Mouse (Mus musculus) cerebellum, postnatal 25 days (tissue): Measurements from ENCODE around the gene C2cd5.

ENCODE experiments used
- DNase-seq, 2 experiments: peaks; one replicate each; pipeline ENCODE4 v3.0.0; 2021; ENCODE audit warnings: mixed read lengths in 2 of 2

The C2cd5 gene

DNA sequence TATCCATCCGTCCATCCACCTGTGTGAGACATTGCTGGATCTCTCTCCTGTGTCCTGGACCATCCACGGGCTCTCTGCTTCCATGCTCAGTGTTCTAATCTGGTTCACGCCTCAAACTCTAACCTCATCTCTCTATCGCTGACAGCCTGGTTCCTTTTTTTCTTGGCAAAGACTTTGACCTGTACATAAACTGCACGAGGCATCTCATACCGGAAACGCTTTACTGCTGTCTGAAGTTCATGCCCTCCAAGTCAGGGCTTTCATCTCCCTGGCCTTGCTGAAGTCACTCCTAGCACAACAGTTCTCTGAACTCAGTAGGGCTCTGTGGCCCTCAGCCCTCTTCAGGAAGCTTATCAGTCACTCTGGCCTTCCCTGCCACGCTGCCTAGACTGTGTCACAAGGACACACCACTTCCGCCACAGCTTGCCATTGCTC lies 15.1 kb upstream of the C2cd5 start:
- DNase-seq, result no peak

DNA sequence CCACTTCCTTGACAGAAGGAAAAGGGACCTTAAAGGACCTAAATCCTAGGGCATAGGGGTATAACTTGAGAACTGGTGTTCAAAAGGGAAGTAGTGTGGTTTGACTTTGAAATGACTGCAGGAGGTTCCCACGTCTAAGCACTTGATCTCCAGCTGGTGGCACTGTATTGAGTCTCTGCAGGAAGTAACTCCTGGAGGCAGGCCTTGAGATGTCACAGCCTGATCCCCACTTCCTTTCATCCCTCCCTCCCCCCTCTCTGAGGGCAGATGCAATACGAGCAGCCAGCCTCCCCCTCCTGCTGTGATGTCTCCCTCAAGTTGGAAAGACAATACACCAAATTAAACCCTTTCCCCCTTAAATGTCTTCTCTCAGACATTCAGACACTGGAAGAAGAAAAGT lies 14.6 kb upstream of the C2cd5 start:
- no peak for DNase-seq

DNA sequence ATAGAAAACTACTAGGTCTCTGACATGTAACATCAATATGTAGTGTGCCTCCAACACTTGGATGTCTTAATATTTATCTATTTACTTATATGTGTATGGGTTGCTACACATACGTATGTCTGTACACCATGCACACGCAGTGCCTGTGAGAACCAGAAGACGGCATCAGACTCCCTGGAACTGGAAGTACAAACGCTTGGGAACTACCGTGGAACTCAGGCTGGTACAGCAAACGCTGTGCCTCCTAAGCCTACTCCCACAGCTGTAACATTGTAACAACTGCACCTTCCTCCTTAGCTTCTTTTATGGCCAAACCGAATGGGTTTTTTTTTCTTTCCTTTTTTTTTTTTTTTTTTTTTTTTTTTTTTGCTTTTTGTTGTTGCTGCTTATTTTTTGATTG lies 10.4 kb upstream of the C2cd5 start:
- DNase-seq, result no peak

DNA sequence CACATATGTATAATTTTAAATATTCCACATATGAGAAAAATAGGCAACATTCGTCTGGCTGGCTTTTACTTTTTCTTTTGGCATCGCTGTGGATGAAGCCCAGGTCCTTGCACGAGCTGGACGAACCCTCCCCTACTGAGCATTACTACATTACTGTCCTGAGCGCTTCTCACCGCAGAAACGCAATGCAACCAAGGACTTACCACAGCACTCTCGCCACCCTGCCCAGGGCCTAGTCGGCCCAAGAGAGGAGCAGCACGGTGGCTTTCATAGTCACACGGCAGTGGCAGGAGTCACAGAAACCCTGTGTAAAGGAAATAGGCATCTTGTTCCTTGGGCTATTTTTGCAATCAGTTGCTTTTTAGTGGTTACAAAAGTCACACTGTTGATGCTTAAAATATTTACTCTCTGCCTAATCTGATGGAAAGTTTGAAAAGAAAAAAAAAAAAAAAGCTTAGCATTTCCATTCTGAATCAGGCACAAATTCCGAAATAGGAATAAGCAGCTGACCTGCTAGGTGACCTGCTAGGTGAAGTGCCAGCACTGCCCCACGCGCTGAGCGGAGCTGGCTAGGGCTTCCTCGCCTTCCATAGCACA lies 9.8 kb upstream of the C2cd5 start:
- no peak for DNase-seq

DNA sequence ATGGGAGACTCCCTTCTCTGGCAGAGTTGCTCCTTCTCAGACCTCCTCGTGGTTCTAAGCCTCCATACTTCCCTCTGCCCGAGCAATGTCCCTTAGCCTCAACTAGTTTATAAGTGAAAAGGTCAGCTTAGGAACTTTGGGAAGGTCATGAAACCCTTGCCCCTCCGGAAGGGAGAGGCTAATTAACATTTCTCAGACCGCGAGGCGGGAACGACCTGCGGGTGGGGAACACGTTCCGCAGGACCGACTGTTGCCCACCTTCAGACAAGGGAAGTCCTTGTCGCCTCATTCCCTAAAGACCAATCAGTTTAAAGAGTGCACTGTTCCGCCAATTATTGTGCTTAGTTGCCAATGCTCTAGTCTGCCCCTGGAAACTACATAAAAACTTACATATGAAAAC lies 8.1 kb upstream of the C2cd5 start:
- DNase-seq, result no peak

DNA sequence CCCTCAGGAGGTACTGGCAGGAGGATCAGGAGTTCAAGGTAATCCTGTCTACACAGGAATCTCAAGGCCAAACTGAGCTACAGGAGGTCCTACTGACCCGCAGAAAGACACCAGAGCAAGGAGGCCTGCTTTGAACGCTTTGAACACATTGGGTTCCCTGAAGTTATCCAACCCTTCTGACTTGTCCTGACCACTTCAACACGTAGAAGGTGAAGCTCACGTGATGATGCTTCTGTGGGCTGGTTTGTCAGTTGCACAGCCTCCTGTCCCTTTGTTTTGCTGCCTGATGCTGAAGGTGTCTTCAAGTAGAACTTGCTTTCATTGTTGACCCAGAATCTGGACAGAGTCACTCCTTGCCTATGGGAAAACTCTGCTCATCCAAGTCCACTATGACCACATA lies 7.7 kb upstream of the C2cd5 start:
- no peak for DNase-seq

GRCm38 (mm10) chr6:143105766-143106165 lies 5.8 kb upstream of the C2cd5 start:
- no peak for DNase-seq

- DNase-seq, result no peak
Observed at GRCm38 (mm10) chr6:143103981-143104680, 4.2 kb upstream of the C2cd5 start.

DNA sequence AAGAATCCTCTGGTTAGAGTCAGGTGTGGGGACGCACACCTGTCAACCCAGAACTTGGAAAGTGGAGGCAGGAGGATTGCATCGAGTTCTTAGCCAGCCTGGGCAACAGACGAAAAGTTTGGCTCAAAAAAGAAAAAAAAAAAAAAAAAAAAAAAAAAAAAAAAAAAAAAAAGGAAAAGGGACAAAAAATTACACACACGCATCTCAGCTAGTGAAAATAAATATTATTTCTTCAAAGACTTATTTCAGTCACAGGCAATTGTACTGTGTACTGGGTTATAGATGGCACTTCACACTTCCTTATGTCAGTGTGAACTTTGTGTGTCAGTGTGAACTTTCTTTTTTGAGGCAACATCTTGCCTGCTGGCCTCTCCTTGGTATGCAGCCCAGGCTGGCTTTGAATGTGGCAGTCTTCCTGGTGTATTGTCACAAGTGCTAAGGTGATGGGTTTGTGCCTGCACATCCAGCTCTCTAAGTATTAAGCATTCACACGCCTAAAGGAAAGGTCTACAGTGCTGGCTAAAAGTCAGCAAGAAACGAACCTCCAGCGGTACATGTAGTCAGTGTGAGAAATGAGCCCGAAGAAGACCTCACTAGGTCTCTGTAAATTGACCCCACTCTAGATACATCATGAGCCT lies 656 bp upstream of the C2cd5 start:
- DNase-seq, result no peak

DNA sequence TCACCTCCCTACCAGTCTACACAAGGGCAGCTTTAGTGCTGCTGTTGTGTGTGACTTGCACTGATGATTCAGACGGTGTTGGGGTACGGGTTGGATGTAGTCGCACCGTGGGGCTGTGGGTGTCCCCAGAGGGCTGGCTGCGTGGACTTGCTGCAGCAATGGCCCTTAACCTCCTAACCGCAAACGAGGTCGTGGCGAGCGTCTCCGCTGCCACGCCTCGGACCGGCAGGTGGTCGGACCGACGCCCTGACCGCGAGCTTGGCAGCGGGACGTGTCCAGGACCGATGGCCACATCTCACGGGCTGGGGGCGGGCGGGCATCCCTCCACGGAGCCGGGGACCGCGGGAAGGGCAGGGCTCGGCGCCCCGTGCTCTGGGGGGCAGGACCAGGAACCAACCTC lies 660 bp downstream of the C2cd5 start:
- DNase-seq, result peak in 1 of 2 experiments; percentile 83

GRCm38 (mm10) chr6:143095126-143095525 lies 4.8 kb downstream of the C2cd5 start:
- DNase-seq, result no peak

- no peak for DNase-seq
Observed at GRCm38 (mm10) chr6:143092856-143093255, 7.1 kb downstream of the C2cd5 start.

DNA sequence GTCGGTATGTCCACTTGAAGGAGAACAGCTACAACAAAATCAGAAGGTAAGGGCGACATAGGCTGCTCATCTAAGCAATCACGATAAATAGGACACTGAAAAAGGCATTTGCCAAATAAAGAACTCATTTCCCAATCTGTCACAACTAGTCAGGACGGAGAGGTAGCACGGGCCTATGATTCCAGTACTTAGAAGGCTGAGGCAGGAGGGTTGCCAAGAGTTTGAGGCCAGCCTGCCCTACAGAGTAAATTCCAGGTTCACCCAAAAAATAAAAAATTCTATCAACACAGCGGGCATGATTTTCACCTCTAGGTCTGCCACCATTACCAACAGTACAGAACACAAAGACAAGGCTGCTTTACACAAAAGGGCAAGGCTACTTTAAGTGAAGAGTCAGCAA lies 8.9 kb downstream of the C2cd5 start:
- DNase-seq, result no peak

- no peak for DNase-seq
Observed at GRCm38 (mm10) chr6:143087332-143087731, 12.6 kb downstream of the C2cd5 start.

- no peak for DNase-seq
Observed at GRCm38 (mm10) chr6:143085898-143086297, 14.0 kb downstream of the C2cd5 start.

- DNase-seq, result peak; percentile 52 to 66
Observed at GRCm38 (mm10) chr6:143084314-143085025, 15.5 kb downstream of the C2cd5 start.

- DNase-seq, result no peak
Observed at GRCm38 (mm10) chr6:143081479-143082106, 18.3 kb downstream of the C2cd5 start.

DNA sequence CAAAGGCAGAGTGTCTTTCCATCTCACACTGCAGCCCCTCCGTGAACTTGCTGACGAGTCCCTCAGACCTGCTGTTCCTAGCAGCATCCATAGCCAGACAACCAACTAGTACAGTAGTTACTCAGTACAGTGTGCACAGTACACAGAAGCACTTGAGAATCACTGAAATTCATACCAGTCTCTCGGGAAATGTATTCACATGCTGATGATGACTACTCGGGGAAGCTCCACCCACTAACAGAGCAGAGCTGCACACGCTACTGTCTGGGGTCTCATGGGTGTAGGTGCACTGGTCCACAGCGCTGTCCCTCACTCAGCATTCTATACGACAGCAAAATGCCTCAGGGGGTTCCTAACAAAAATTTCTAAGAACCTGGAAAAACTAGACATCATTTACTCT lies 19.2 kb downstream of the C2cd5 start:
- no peak for DNase-seq

DNA sequence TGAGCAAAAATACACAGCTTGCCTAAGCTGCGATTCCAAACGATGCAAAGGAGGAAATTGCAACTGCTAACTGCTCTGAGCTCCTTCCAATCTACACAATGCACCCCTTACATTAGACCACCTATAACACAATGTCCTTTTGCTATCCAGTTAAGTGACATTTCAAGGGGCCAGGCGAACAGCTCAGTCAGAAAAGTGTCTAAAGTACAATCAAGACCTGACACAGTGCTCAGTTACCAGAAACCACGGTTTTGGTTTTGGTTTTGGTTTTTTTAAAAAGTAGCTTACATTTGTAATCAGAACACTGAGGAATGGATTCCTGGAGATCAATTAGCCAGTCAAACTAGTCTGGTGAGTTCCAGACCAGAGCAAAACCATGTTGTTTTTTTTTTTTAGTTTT lies 20.8 kb downstream of the C2cd5 start:
- no peak for DNase-seq

- DNase-seq, result no peak
Observed at GRCm38 (mm10) chr6:143076461-143076860, 23.5 kb downstream of the C2cd5 start.

DNA sequence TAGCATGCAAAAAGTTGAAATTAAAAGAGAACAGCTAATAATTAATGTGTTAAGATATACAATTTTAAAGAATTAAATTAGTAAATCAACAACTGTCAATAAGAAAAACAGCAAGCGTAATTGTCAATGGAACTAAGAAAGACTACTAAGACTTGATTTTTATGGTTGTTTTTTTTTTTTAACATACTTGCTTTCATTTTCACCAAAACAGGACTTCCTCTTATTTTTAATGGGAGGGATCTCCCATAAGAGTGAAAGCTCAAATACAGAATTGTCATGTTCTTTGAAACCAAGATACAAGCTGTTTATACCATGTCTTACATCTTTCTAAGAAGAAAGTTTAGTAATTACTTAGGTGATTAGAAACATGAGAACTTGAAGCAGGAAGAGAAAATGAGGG lies 26.0 kb downstream of the C2cd5 start:
- no peak for DNase-seq

DNA sequence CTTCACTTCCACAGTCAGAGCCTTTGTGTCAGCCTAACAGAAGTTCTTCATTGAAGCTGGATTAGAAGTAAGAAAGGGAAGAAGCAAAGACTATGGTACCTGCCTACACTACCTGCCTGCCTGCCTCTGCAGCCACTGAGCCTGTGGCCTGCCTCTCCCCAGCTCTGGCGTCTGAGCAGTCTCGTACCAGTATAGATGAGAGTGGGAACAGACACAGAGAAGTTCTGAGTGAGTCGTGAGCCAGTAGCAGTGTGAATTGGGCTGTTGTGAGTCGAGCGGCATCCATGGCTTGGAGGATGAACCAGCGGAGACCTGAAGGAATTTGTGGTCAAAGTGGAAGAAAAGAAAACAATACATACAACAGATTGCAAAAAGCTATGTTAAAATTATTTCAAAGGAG lies 26.5 kb downstream of the C2cd5 start:
- no peak for DNase-seq

GRCm38 (mm10) chr6:143072412-143073014 lies 27.4 kb downstream of the C2cd5 start:
- no peak for DNase-seq
